Mouse (Mus musculus): ENCODE measurements at regions not wholly inside any gene's neighbourhood (a gene's known extent, or its start where the extent isn't known, plus 50 kb on each side); places are given as distances from the start of the nearest gene placed in this dataset.

- DNase-seq (ENCODE audit: low read depth, low spot score): no peak
Observed at GRCm38 (mm10) chr10:16742246-16742645, 980.8 kb upstream of the Cited2 start.

GRCm38 (mm10) chr10:16751546-16751945 lies 971.5 kb upstream of the Cited2 start:
- DNase-seq (ENCODE audit: low read depth, low spot score): no peak

GRCm38 (mm10) chr10:16789641-16790243 lies 933.3 kb upstream of the Cited2 start:
- no peak for DNase-seq (ENCODE audit: low read depth, low spot score)

- no peak for DNase-seq (ENCODE audit: low read depth, low spot score)
Observed at GRCm38 (mm10) chr10:16803978-16804377, 919.0 kb upstream of the Cited2 start.

- DNase-seq (ENCODE audit: low read depth, low spot score): no peak
Observed at GRCm38 (mm10) chr10:16810716-16811115, 912.3 kb upstream of the Cited2 start.

- no peak for DNase-seq (ENCODE audit: low read depth, low spot score)
Observed at GRCm38 (mm10) chr10:16814013-16814412, 909.0 kb upstream of the Cited2 start.

- DNase-seq (ENCODE audit: low read depth, low spot score): no peak
Observed at GRCm38 (mm10) chr10:16861534-16861933, 861.5 kb upstream of the Cited2 start.

GRCm38 (mm10) chr10:16866914-16867313 lies 856.1 kb upstream of the Cited2 start:
- no peak for DNase-seq (ENCODE audit: low read depth, low spot score)

- no peak for DNase-seq (ENCODE audit: low read depth, low spot score)
Observed at GRCm38 (mm10) chr10:16874131-16874530, 848.9 kb upstream of the Cited2 start.

GRCm38 (mm10) chr10:16878197-16878596 lies 844.8 kb upstream of the Cited2 start:
- no peak for DNase-seq (ENCODE audit: low read depth, low spot score)

GRCm38 (mm10) chr10:16893316-16893715 lies 829.7 kb upstream of the Cited2 start:
- DNase-seq (ENCODE audit: low read depth, low spot score): no peak

- no peak for DNase-seq (ENCODE audit: low read depth, low spot score)
Observed at GRCm38 (mm10) chr10:16895332-16895731, 827.7 kb upstream of the Cited2 start.

- DNase-seq (ENCODE audit: low read depth, low spot score): no peak
Observed at GRCm38 (mm10) chr10:16922888-16923287, 800.1 kb upstream of the Cited2 start.

- no peak for DNase-seq (ENCODE audit: low read depth, low spot score)
Observed at GRCm38 (mm10) chr10:16923851-16924250, 799.2 kb upstream of the Cited2 start.

GRCm38 (mm10) chr10:16937705-16938104 lies 785.3 kb upstream of the Cited2 start:
- no peak for DNase-seq (ENCODE audit: low read depth, low spot score)

- DNase-seq (ENCODE audit: low read depth, low spot score): no peak
Observed at GRCm38 (mm10) chr10:16951636-16952035, 771.4 kb upstream of the Cited2 start.

- no peak for DNase-seq (ENCODE audit: low read depth, low spot score)
Observed at GRCm38 (mm10) chr10:16960971-16961370, 762.0 kb upstream of the Cited2 start.

- DNase-seq (ENCODE audit: low read depth, low spot score): no peak
Observed at GRCm38 (mm10) chr10:16962463-16962862, 760.6 kb upstream of the Cited2 start.

- no peak for DNase-seq (ENCODE audit: low read depth, low spot score)
Observed at GRCm38 (mm10) chr10:16978770-16979169, 744.2 kb upstream of the Cited2 start.

GRCm38 (mm10) chr10:16990227-16990626 lies 732.8 kb upstream of the Cited2 start:
- no peak for DNase-seq (ENCODE audit: low read depth, low spot score)

- DNase-seq (ENCODE audit: low read depth, low spot score): no peak
Observed at GRCm38 (mm10) chr10:16993789-16994188, 729.2 kb upstream of the Cited2 start.

- no peak for DNase-seq (ENCODE audit: low read depth, low spot score)
Observed at GRCm38 (mm10) chr10:16994526-16994925, 728.5 kb upstream of the Cited2 start.

- DNase-seq (ENCODE audit: low read depth, low spot score): no peak
Observed at GRCm38 (mm10) chr10:16995010-16995409, 728.0 kb upstream of the Cited2 start.

Data from CD4-positive helper T cell, adult 2 months (primary cell).